Mouse (Mus musculus): ENCODE data around the gene Mesp1. TPM values are rescaled to one million over a fixed set of nuclear protein-coding genes. Genes with fewer than 3 reads are reported as not detected.

Mesp1 gene
- polyA plus RNA-seq, 1 experiment from 2014 or later = not detected

Other genes starting within 250 kb of the Mesp1 start
- 0.15 TPM in 1 of 2 replicates, not detected in the other for gene Rhcg, start 176.1 kb downstream of the Mesp1 start, polyA plus RNA-seq (2016; fragmentation: Nextera tagmentation; extraction: Ambion mirVana)
- 14.2 and 16.6 TPM in 2 replicates for gene Ticrr, start 133.6 kb downstream of the Mesp1 start, polyA plus RNA-seq (2016; fragmentation: Nextera tagmentation; extraction: Ambion mirVana)
- gene Kif7, start 78.1 kb downstream of the Mesp1 start, polyA plus RNA-seq (2016; fragmentation: Nextera tagmentation; extraction: Ambion mirVana) = 10.9 and 11.1 TPM in 2 replicates
- not detected in 2 replicates for gene Plin1, start 60.9 kb downstream of the Mesp1 start, polyA plus RNA-seq (2016; fragmentation: Nextera tagmentation; extraction: Ambion mirVana)
- 12.2 and 12.9 TPM in 2 replicates for gene Pex11a, start 50.7 kb downstream of the Mesp1 start, polyA plus RNA-seq (2016; fragmentation: Nextera tagmentation; extraction: Ambion mirVana)
- 0.32 and 0.35 TPM in 2 replicates for gene Wdr93, start 50.6 kb downstream of the Mesp1 start, polyA plus RNA-seq (2016; fragmentation: Nextera tagmentation; extraction: Ambion mirVana)
- 0.14 and 0.32 TPM in 2 replicates for gene Mesp2, start 16.9 kb upstream of the Mesp1 start, polyA plus RNA-seq (2016; fragmentation: Nextera tagmentation; extraction: Ambion mirVana)
- gene Anpep, start 67.3 kb upstream of the Mesp1 start, polyA plus RNA-seq (2016; fragmentation: Nextera tagmentation; extraction: Ambion mirVana) = 10.6 and 11.9 TPM in 2 replicates
- 32.0 and 36.0 TPM in 2 replicates for gene Ap3s2, start 126.9 kb upstream of the Mesp1 start, polyA plus RNA-seq (2016; fragmentation: Nextera tagmentation; extraction: Ambion mirVana)
- gene Arpin, start 141.6 kb upstream of the Mesp1 start, polyA plus RNA-seq (2016; fragmentation: Nextera tagmentation; extraction: Ambion mirVana) = 17.9 and 19.0 TPM in 2 replicates
- 18.5 and 19.4 TPM in 2 replicates for gene Zfp710, start 231.0 kb upstream of the Mesp1 start, polyA plus RNA-seq (2016; fragmentation: Nextera tagmentation; extraction: Ambion mirVana)

Measured in limb, embryonic 12.5 days (tissue).